1 mouse cellular context compared by ENCODE assay signal in the genomic region with DNA sequence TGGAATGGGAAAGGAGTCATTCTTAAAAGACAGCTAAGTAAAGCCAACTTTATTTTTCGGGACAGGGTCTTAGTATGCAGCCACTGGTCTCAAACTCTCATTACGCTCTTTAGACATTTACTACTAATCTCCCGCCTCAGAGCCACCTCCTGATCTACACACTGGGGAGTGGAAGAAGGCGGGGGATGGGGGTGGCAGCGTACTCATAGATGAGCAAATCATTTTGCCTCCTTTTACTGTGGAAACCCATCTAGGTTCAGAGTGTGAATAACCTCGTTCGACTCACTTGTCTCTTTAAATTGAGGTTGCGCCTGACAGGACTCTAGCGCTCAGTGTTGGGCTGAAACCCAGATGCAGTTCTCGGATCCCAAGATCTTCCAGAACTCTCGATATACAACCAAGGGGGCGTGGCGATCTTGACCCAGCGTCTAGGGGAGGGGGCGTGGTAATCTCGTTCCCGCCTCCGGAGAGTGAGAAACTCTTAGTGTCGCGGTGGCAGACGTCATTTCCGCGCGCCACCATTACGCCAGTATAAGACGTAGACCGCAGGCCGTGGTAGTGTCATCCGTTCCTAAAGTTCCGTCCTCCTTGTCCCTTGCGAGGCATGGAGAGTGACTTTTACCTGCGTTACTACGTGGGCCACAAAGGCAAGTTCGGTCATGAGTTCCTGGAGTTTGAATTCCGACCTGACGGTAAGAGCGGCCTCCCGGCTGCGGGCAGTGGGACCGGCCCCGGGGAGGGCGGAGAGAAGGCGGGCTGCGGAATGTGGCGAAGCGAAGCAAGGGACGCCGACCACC.
TF ChIP-seq lines count a peak whose summit lies in the region.

Gene Magoh, plus strand, starts transcription at position 502 of the 797 bp plus-strand sequence.

TF ChIP-seq in myocyte, 11 proteins besides CTCF, POLR2A, EP300 and RAD21 (continued from another document):
- TF ChIP-seq TCF3 (IDR thresholded peaks at IDR 0.05; ENCODE audit: insufficient read length, low read depth) (no peak), E2F4 (IDR thresholded peaks at IDR 0.05; ENCODE audit: insufficient read depth) (peak; percentile 66), POLR2AphosphoS2 (IDR thresholded peaks at IDR 0.05; ENCODE audit: insufficient read length, low read depth) (peak; percentile 96)
